ENCODE assay signal across 13 mouse cellular contexts in the genomic region with DNA sequence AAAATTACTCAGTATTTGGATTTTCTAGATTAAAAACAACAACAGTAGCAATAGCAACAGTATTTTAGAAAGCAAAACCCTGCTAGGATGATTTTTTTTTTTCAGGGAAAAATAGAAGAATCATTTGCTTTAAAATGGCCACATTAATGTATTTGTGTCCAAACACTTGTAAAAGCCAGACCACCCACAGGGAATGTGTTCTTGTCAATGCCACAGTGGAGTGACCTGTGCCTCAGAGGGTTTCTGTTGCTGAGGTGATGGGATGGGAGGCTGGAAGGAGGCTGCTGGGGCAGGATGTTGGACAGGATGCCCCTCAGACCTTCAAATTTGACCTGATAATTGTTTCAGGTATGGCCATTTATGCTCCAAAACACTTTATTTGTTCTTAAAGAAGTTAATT.
"Had no signal": no experiment of that assay in that cellular context is flagged by ENCODE, and none has a peak within 500 bp of the region (broad histone marks: within the 10 kb centered on the region; RNA-seq: fewer than 3 reads in every experiment).

No protein-coding gene starts in this region.

- H3K36me3 ChIP-seq: kidney, embryonic 15.5 days; limb, embryonic 13.5 days; midbrain, embryonic 15.5 days had no signal

- ATAC-seq: midbrain, embryonic 15.5 days had no signal

- H3K4me3 ChIP-seq: kidney, embryonic 15.5 days; limb, embryonic 13.5 days; midbrain, embryonic 15.5 days had no signal

- H3K9me3 ChIP-seq: kidney, embryonic 15.5 days; limb, embryonic 13.5 days; midbrain, embryonic 15.5 days had no signal

- H3K9ac ChIP-seq: kidney, embryonic 15.5 days; limb, embryonic 13.5 days; liver, embryonic 14.5 days; midbrain, embryonic 15.5 days had no signal

- DNase-seq: kidney, adult 2 months; kidney, postnatal 14 days; layer of hippocampus, adult 9-11 months; layer of hippocampus, postnatal 36 days; lung, adult 18-20 months; right cerebral cortex, adult 18-20 months; right cerebral cortex, postnatal 25 days; thymus, postnatal 4 days had no signal

- H3K27me3 ChIP-seq: kidney, embryonic 15.5 days; limb, embryonic 13.5 days; midbrain, embryonic 15.5 days had no signal

- H3K27ac ChIP-seq: kidney, embryonic 15.5 days; limb, embryonic 13.5 days; liver, embryonic 14.5 days; midbrain, embryonic 15.5 days; stomach, postnatal 0 days had no signal

- H3K4me2 ChIP-seq: kidney, embryonic 15.5 days; limb, embryonic 13.5 days; midbrain, embryonic 15.5 days had no signal

- H3K4me1 ChIP-seq: kidney, embryonic 15.5 days; limb, embryonic 13.5 days had no signal
